9 mouse cellular contexts compared by ENCODE assay signal in the genomic region with DNA sequence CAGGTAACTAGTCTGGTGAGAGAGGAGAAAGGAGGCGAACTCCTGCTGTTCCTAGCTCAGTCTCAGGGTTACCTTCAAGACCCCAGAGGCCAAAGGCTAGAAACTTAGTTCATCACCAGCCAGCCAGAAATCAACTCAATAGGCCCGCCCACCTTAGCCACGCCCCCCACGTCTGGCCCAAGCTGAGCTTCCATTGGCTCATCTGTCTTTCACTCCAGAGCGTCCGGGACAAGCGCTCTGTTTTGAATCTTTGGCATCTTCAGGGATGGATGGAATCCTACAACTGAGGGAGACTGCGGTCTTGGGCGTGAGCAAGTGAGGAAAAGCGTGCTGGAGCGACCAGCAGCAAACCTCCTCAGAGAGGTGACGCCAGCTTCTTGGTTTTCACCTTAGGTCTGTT.
DNase-seq lines count a peak whose midpoint lies in the region; ATAC-seq and TF ChIP-seq lines count a peak whose summit lies in the region.
"Had no signal": no experiment of that assay in that cellular context is flagged by ENCODE, and none has a peak within 500 bp of the region (broad histone marks: within the 10 kb centered on the region; RNA-seq: fewer than 3 reads in every experiment).

No protein-coding gene starts in this region.

- WGBS in hindbrain, embryonic 13.5 days = 14% methylated on average over 12 of the region's 12 CpGs

- H3K4me3 ChIP-seq in ES-Bruce4 (ENCODE audit: low read depth, low read length) = peak overlapping the region; percentile 74
- H3K4me3 ChIP-seq in hindbrain, embryonic 13.5 days = peak overlapping the region; percentile 22
- H3K4me3 ChIP-seq: myocyte had no signal

- H3K27me3 ChIP-seq in ES-Bruce4 (ENCODE audit: control insufficient read depth, insufficient read depth, low read length, poor library complexity, severe bottlenecking) = no peaks in the 10 kb centered on the region
- no peaks in the 10 kb centered on the region for H3K27me3 ChIP-seq in hindbrain, embryonic 13.5 days

- H3K4me1 ChIP-seq in ES-Bruce4 (ENCODE audit: control insufficient read depth, insufficient read depth, low read length) = no peaks in the 10 kb centered on the region
- peaks cover 6% of the 10 kb centered on the region for H3K4me1 ChIP-seq in hindbrain, embryonic 13.5 days (replicated peaks)

- ATAC-seq in hindbrain, embryonic 13.5 days (ENCODE audit: low FRiP score) = no peak
- no peak for ATAC-seq in erythroid progenitor cell, adult 5-6 weeks (replicated peaks; ENCODE audit: low FRiP score, poor library complexity, severe bottlenecking)

- TF ChIP-seq POLR2A in ES-Bruce4 (IDR thresholded peaks at IDR 0.05; ENCODE audit: insufficient read depth, low read length) = no peak
- no peak for TF ChIP-seq POLR2A in brain, embryonic 14.5 days (IDR thresholded peaks at IDR 0.05; ENCODE audit: borderline replicate concordance, extremely low read depth, insufficient read depth, insufficient read length, poor library complexity, severe bottlenecking)

- H3K9me3 ChIP-seq in ES-Bruce4 (replicated peaks; ENCODE audit: control insufficient read depth, insufficient read depth, low read length, poor library complexity, severe bottlenecking) = no peaks in the 10 kb centered on the region
- peaks cover 6% of the 10 kb centered on the region for H3K9me3 ChIP-seq in hindbrain, embryonic 13.5 days

- H3K9ac ChIP-seq in ES-Bruce4 (ENCODE audit: low read depth, poor library complexity, severe bottlenecking) = no peak overlapping the region
- H3K9ac ChIP-seq in hindbrain, embryonic 13.5 days = no peak overlapping the region

- intact Hi-C loops in gastrocnemius, postnatal 36 days (cut with DNase I) = no loop called here

- no peak overlapping the region for H3K27ac ChIP-seq in ES-Bruce4 (ENCODE audit: insufficient read depth, low read length)
- H3K27ac ChIP-seq in hindbrain, embryonic 13.5 days = no peak overlapping the region

- H3K4me2 ChIP-seq in hindbrain, embryonic 13.5 days = peak overlapping the region; percentile 46

- no peak for TF ChIP-seq CTCF in ES-Bruce4 (IDR thresholded peaks at IDR 0.05; ENCODE audit: low read depth, low read length)
- no peak for TF ChIP-seq CTCF in brain, embryonic 14.5 days (IDR thresholded peaks at IDR 0.05; ENCODE audit: borderline replicate concordance, extremely low read depth, insufficient read depth, insufficient read length)

- peak; percentile 38 for DNase-seq in brain, embryonic 14.5 days (ENCODE audit: low read depth)
- DNase-seq in mesoderm, embryonic 11.5 days (ENCODE audit: low read depth, low spot score) = peak; percentile 59
- no peak for DNase-seq in gastrocnemius, postnatal 36 days
- no peak for DNase-seq in gastrocnemius, adult 18-20 months (ENCODE audit: low spot score)
- DNase-seq in adrenal gland, adult (ENCODE audit: inconsistent age in 2 of 2, low spot score in 1 of 2) = no peak

- no peak for TF ChIP-seq EP300 in ES-Bruce4 (IDR thresholded peaks at IDR 0.05; ENCODE audit: insufficient read depth, low read depth, low read length)

- H3K36me3 ChIP-seq in ES-Bruce4 (ENCODE audit: control insufficient read depth, insufficient read depth, low read length, poor library complexity, severe bottlenecking) = no peaks in the 10 kb centered on the region
- no peaks in the 10 kb centered on the region for H3K36me3 ChIP-seq in hindbrain, embryonic 13.5 days

Comparison
In these comparisons a context has a peak if more than half of its experiments do, and no peak if none do; other contexts are left out.
1. DNase-seq: peak in brain, embryonic 14.5 days (single experiment) and mesoderm, embryonic 11.5 days (single experiment); none in gastrocnemius, postnatal 36 days (0 of 2), gastrocnemius, adult 18-20 months (single experiment) and adrenal gland, adult (0 of 2).